Mouse (Mus musculus) fibroblast of lung, adult 2 months (primary cell): ENCODE measurements at regions not wholly inside any gene's neighbourhood (a gene's known extent, or its start where the extent isn't known, plus 50 kb on each side); places are given as distances from the start of the nearest gene placed in this dataset.
A peak's percentile ranks its signal among the peaks of the same experiment; 100 is the strongest.

Source experiments
- DNase-seq: peaks from one replicate; pipeline ENCODE4 v3.0.0-alpha.2; 2011; ENCODE audit warnings: low read depth

DNA sequence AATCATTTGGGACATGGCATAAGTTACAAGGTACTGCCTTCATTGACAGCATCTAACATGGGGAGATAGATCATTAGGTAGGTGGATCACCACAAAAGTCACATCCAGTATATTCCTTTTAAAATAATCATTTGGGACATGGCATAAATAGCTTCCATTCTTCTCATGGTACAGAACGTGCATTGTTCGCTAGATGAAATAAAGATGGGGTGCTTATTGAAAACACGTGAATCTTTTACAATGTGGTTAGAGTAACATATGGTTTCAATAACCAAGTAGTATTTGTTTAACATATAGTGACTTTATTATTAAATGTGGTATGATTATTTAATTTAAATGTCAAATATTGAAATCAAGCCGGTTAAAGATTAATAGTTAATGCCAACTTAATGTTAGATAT lies 381.3 kb upstream of the Rasgrp1 start:
- no peak for DNase-seq

DNA sequence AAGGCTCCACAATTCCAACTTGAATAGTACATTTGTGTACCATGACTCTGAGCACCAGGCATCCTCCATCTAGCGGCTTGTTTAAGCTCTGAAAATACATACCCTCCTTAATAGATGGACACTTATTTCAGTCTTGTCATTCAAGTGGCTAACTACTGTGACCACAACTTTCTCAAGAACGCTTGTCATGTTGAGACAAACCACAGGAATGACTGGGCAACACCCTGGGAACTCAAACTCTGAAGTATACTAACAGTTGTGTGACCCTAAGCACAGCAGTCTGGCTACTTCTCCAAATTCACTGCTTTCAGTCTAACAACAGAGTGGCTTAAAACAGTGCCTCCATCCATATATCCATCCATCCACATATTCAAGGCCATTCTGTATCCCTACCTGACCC lies 380.4 kb upstream of the Thbs1 start:
- peak; percentile 46 for DNase-seq

DNA sequence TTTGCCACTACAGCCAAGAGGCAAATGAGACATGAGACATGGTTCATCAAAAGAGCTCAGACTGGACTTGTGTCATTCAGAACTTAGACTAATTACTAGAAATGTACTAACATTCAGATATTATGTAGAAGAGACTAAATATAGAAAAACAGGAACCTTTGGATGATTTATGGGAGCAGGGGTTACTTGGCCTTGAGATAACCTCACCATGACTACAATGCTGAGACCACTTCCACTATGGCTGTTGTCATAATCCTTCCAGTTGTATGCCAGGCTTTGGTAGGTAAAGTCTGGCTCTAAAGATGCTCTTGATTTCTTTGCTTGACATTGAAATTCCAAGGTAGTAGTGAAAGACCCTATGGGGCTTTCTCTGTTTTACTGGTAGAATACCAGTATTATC lies 369.3 kb upstream of the Thbs1 start:
- DNase-seq = no peak

DNA sequence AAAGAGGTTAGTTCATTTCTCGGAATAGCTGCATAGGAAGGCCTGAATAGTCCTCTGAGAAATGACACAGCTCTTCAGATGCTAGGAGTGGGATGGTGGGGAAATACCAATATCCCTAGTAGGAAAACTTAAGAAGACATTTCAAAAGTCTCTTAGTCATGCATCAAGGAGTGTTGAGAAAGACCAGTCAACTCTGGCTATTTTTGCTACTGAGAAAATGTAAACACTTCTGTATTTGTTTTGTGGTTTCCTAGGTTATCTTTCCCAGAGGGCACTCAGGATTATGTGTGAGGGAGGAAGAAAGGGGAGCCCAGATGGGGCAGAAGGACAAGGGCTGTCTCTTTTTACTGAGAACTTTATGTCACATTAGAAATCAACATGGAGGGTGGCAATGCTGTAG lies 367.8 kb upstream of the Thbs1 start:
- peak; percentile 47 for DNase-seq

DNA sequence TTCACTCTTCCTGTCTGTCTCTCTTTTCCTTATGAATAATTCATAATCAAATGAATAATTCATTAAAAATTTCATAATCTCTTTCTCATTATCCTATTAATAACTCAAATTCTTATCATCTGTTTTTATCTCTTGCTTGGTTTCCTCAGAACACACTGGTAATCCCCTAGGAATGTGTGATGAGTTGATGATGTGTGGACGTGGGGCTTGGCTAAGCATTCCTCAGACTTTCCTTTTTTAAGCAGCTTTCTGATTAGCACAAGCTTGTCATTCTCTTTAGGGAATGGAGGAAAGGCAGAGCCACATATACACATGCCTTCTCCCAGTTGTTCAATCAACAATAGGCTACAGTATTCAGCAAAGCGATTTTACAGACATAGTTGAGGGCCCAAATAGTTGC lies 365.9 kb upstream of the Thbs1 start:
- no peak for DNase-seq

DNA sequence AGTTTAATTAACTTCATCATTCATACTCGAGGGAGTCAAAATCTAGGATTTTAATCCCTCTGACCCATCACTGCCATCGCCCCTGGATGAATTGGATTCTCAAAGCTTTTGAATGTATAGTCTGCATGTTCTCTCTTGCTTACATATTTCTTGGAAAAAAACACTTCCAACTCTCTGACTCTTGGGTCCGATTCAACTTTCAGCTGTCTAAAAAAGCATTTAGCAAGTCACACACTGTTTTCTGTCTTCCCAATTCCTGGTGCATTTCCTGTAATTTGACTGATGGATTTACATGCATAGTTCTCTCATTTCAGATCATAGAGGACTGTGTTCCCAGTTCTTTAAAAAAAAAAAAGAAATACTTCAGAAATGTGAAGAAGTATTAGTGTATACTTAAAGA lies 364.5 kb upstream of the Thbs1 start:
- no peak for DNase-seq

DNA sequence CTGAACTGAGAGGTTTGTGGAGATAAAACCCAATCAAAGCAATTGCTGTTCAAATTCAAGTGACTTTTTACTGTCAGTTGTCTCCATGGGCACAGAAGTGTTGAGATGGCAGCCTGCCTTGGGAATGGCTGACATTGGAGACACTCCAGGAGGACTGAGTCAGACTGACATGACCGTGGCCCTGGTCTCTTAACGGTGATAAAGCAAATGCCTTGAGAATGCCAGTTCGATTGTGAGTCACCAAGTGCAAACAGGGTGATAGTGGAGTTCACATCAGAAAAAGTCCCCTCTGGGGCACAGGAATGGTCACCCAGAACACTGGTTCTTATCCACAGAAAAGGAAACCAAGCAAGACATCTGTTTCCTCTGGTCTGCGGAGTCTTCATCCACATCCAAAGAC lies 362.8 kb upstream of the Thbs1 start:
- DNase-seq = peak; percentile 68

DNA sequence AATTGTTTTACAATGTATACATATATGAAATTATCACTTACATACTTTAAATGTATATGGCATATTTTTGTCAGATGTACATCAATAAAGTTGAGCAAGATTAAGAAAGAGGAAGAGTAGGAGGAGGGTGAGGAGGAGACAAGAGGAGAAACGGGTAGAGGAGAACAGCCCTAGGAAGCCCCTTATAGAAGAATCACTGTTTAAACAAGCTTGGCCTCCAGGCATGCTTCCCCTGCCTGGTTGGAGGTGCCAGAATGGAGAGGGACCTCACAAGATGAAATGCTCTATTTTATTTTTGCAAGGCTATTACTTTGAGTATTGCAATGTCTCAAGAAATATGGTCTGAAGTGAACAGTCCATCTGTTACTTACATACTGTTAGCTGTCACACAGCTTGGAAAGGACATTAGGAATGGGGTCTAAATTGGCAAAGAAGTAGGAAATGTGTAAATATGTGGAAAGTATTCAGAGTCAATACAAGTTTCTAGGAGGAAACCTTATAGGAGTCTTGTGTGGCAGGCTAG lies 352.1 kb upstream of the Thbs1 start:
- DNase-seq = no peak

DNA sequence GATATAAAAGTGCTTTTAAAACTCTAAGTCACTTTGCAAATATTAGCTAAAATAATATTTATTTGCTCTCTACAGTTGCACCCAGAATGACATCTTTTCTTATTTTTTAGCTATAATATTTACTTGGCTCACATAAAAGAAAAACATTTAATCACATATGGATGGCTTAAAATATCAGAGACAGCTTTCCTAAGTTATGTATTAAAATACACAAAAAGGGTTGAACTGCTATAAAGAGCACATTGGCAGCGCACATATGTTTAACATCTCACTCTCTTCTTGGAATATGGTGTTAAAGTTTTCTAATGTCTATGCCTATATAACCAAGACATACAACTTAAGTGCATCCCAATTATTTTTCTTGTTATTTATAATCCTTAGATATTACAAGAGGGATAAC lies 348.0 kb upstream of the Thbs1 start:
- no peak for DNase-seq

DNA sequence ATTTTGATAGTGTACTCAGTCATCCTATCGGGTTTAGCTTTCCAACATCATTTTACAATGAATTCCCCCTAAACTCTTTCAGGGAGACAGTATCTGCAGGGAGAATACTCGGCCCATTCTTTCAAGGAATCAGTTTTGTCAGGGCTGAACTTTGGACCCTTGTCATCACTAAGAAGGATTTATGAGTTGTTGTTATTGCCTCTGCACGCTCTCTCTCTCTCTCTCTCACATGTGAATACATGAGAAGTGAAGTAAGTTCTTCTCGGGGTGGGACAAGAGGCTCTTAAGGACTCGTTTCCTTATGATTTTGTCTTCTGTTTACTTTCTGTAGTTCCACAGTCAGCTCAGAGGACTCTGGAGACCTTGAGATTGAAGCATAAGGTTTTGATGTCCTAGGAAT lies 346.1 kb upstream of the Thbs1 start:
- DNase-seq = no peak

DNA sequence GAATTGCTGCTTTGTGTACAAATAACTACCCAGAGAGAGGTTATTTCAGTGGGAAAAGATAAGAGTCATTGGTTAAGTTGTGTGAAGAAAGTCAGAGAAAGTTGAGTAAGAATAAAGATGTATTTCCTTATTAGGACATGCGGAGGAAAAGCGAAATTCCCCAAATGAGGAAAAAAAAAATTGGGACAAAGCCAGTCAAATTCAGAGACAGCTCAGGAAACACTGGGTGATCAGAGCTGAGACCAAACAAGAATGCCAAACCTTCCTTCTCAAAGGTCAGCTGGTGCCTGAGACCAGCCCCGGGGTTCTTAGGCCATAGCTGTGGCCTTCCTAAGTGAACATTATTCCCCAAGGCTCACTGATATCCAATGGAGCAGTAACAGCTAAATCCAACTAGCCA lies 345.2 kb upstream of the Thbs1 start:
- no peak for DNase-seq

DNA sequence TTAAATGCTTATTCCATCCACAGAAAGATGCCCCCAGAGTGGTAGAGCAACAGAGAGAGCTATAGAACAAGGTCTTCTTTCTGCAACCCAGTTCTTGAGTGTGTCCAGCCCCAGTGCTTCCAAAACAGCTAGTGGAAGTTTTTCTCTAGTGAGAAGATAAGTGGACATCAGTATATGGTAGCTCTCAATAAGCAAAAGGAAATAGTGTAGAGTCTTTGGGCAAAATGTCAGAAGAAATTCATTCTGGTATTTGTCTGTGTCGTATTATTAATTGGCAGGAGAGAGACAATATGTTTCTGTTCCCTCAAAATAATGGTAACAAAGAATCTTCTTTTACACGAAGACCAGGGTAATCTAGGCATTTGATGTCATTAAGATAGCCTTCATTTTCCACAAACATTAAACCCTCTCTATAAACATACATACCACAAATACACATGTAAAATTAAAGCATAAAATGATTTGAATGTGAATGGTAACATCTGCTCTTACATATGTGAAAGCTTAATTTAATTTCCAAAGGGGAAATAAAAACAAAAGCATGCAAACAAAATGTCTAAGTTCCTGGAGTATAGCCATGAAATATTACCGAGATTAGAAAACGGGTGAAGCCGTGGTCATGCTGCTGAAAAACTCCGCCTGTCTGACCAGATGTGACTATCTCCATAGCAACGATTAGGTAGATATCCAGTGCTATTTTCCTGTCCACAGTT lies 342.1 kb upstream of the Thbs1 start:
- no peak for DNase-seq

DNA sequence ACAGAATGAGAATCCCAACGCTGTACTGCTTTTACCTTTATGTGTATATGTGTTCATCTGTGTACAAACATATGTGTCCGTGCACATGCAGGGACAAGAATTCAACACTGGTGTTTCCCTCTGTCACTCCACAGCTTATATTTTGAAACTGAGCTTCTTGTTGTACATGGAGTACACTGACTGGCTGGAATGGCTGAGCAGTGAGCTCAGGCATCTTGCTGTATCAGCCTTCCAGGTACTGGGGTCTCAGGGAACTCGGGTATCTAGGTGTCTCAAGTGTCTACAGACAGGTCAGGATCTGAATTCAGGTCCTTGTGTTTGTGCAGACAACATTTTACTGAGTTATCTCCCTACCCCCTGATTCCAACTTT lies 341.6 kb upstream of the Thbs1 start:
- no peak for DNase-seq

DNA sequence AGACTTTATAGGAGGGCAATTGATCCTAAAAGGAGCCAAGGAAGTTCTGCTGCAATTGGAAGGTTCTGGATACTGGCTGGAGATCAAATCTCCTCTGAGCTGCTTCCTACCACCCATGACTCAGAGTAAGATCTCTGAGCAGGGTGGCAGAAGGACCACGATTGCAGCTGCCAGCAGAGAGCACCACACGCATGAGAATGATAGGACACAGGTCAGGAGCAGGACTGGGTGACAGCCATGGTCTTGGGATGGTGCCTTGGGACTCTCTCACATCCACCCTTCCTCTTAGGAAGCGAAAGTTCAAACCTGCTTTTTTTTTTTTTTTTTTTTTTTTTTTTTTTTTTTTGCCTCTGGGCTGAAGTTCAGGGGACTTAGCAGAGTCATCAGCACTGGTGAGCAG lies 331.4 kb upstream of the Thbs1 start:
- DNase-seq = no peak

DNA sequence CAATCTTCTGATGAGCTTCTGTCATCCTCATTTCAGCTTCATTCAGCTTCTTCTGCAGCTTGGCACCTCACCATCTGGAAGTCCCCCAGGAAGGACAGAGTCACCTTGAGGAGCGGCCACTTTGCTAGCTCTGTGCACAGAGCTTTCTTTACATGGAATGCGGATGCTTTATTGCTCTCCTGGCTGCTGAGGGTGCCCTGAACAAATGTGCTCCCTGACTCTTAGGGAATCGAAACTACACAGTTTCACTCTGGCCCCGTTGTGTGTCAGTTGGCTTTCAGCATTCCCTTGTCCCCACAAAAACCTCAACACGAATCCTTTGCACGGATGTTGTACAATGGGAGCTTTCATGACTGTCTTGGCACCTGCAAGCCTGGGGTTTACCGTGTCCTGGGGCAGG lies 330.9 kb upstream of the Thbs1 start:
- no peak for DNase-seq

DNA sequence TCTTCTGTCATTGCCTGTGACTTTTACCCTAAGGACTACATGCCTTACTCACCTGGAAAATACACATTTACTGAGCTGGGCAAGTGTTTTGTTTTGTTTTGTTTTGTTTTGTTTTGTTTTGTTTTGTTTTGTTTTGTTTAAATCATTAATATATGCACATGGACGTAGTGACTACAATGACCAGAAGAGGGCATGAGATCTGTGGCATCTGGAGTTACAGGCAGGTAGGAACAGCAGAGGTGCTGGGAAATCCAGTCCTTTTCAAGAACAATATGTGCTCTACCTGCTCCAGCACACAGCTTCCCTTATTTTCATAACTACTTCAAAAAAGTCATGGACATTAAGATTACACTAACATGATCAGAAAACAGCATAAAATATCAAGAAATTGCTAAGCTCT lies 324.4 kb upstream of the Thbs1 start:
- no peak for DNase-seq

DNA sequence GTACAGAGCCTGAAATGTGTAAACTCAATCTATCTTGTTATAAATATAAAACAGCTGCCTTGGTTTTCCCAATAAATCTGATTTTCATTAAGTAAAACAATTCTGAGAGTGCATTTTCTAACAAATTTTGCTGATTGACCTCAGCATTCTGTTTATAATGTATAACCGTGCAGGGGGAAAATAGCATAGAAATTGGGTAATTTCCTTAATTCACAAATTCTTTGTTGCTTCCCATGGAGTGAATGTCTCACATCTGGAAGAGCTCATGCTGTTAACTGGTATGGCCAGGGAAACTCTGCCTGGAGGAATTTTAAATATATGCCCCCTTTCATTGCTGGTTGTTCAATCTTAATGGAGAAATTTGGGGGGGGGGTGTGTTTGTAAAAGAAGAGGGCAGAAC lies 317.4 kb upstream of the Thbs1 start:
- no peak for DNase-seq

DNA sequence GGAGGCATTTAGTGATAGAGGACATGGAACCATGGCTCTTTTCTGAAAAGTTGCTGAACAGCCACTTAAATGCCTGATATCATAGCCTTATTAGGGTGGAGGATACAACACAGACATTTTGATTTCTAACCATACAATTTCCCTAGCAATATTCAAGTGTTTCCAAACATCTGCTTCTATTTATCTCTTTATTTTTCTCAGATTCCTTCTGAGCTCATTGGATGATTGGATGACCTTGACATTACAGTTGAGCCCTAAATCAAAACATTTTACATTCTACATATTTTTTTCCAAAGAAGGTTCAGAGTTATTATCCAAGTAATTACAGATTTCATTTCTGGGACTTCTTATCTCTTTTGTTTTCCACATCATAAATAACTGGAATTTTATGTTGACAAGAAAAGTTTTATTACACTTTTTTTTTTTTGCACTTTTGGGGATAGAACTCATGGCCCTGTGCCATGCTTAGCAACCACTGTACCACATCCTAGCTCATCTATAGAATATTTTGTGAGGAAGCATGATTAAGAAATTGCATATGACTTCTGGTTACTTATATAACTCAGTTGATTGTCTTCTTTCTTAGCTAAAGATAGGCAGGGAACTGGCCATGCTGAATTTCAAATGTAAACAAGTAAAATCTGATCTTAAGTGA lies 309.6 kb upstream of the Thbs1 start:
- DNase-seq = no peak

DNA sequence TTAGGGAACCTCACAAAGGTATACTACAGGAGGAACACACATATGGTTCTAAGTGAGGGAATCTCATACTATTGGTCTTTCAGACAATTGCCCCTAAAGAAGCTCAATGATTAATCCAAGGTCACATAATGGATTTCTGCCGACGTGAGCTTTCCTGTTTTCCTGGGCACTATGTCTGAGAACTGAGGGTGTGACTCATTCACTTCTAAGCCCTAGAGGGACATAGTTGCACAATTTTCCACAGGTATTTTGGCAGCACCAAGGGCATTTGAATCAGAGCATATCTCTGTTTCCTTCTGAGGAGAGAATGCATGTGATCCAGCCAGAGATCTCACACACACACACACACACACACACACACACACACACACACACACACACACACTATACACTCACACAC lies 309.0 kb upstream of the Thbs1 start:
- DNase-seq = peak; percentile 83

DNA sequence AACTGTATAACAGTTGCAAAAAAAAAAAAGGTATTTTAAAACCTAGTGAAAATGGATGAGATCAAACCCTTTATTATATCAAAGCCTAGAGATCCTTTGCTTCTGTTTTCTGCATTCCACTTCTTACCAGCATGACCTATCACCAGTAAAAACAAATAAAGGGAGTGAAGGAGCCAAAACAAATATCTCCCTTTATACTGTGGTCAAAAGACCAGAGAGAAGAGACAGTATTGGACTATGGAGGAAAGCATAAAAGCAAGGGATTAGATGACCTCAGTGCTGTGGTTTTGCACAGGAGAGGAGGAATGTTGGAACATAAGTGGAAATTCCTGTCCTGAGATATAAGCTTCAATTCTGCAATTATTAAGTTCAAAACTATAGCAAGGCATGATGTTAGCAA lies 307.0 kb upstream of the Thbs1 start:
- DNase-seq = no peak

DNA sequence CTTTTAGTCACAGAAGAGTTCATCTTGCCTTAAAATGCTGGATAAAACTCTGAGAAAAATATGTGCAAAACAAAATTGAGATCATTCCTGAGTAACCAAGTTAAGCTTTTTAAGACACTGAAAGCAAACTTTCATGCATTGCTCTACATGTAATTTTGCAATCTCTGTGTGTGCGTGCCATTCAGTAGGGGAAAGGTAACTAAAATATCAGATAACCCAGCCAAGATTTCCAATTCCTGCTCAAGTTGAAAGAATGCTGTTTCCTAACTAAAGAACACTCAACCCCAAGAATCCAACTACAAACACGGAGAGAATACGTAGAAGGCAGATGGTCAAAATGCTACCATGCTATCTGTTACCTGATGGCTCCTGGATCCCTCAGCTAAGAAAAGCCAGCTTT lies 304.6 kb upstream of the Thbs1 start:
- DNase-seq = peak; percentile 28

DNA sequence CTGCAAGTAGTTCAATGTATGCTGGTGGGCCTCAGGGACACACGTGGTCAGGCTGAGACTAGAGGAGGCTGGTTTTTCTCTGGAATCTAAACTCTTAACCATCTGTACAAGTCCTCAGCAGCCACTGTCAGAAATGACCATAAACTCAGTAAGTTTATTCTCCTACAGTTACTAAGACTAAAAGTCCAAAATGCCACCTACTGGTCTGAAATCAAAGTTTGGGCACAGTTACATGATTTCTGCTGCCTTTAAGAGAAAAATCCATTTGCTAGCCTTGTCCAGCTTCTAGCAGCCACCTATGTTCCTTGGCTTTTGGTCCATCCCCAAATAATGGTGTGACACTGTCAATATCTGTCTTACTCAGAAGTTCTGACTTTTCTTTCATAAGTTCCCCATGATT lies 300.2 kb upstream of the Thbs1 start:
- DNase-seq = peak; percentile 36

DNA sequence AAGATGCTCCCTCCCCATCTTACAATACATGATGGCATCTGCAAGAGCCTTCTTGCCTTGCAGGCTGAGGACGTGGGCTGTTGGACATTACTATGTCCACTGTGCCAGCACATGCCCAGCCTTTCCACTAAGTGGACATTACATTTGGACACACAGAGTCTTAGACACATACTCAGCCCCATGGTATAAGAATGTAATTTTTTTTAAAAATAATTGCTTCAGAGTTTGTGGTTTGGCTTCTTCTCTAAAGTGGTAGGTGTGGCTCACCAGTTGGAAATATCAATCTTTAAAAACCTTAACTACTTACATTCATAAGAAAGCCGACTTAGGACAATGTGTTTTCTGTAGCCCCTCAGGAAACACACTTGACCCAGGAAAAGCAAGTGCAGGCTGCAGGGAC lies 299.7 kb upstream of the Thbs1 start:
- peak; percentile 47 for DNase-seq

DNA sequence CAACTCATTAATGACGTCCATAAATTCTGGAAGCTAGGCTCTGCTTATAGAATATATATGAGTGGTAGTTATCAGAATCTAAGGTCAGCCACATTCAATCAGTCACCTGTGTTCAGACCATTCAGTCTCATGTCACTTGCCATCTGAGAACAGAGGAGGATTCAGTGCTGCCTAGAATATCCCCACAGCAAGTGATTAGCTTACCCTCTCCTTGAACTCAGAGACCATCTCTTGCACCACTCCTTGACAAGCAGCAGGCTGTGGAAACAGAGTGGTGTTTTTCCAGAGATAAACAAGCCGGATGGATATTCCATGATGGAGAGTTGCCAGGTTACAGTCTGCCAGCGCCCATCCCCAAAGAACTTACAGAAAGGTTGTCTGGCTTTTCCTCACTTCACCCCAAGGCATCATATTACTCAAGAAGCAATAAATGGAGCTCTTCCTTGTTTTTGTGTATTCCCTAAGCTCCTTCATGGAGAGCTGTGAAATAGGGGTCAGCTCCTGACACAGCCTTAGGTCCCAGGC lies 291.9 kb upstream of the Thbs1 start:
- DNase-seq = no peak
